Mouse (Mus musculus) CH12.LX (cell line): ENCODE measurements around the gene Adh6b. TPM values are rescaled to one million over a fixed set of nuclear protein-coding genes. Genes with fewer than 3 reads are reported as not detected.

Experiments
- DNase-seq: peaks from one replicate; pipeline ENCODE4 v3.0.0-alpha.2; 2013; ENCODE audit errors: extremely low read depth
- H3K27ac ChIP-seq: 2 replicates; pipeline ENCODE4 v1.5.1; 2012; ENCODE audit warnings: low read depth, mild to moderate bottlenecking, control low read depth, moderate library complexity; ENCODE audit not compliant: insufficient read depth
- H3K27me3 ChIP-seq: replicated peaks from 2 replicates; pipeline ENCODE3; 2012; ENCODE audit warnings: inconsistent platforms
- H3K36me3 ChIP-seq, 2 experiments: replicated peaks in 1 of 2; 2 replicates each; pipeline versions ENCODE3 to v1.6.1; 2012; ENCODE audit warnings: inconsistent platforms in 1 of 2, low read length in 1 of 2, mild to moderate bottlenecking in 1 of 2, mixed read lengths in 1 of 2, moderate library complexity in 1 of 2; ENCODE audit not compliant: control insufficient read depth in 1 of 2, insufficient read depth in 1 of 2
- H3K4me1 ChIP-seq, 2 experiments: 2 replicates each; pipeline ENCODE4 v1.6.1; 2012; ENCODE audit warnings: inconsistent platforms in 1 of 2, moderate library complexity in 1 of 2; ENCODE audit not compliant: insufficient read depth in 2 of 2, control insufficient read depth in 1 of 2
- H3K4me2 ChIP-seq: 2 replicates; pipeline ENCODE4 v1.6.1; 2012; ENCODE audit warnings: low read depth, mild to moderate bottlenecking, control low read depth; ENCODE audit not compliant: poor library complexity, insufficient read depth, severe bottlenecking
- H3K4me3 ChIP-seq, 3 experiments: fragments of 150-350 bp in 1 of 3; sonication (generic) in 1 of 3; replicated peaks in 1 of 3; 2 replicates each; pipeline versions ENCODE3 to v1.5.1; 2011 to 2012; ENCODE audit warnings: low read depth in 2 of 3, low read length in 2 of 3, mild to moderate bottlenecking in 2 of 3, moderate library complexity in 2 of 3, control low read depth in 1 of 3, improper control_type of control experiment in 1 of 3, inconsistent platforms in 1 of 3, mixed read lengths in 1 of 3; ENCODE audit not compliant: poor library complexity in 1 of 3
- H3K79me2 ChIP-seq: replicated peaks from 2 replicates; pipeline ENCODE4 v1.6.1; 2012; ENCODE audit warnings: mild to moderate bottlenecking, moderate library complexity; ENCODE audit not compliant: control insufficient read depth, poor library complexity, insufficient read depth, severe bottlenecking; ENCODE audit errors: extremely low read depth
- H3K9ac ChIP-seq: 2 replicates; pipeline ENCODE4 v1.6.1; 2012; ENCODE audit warnings: low read depth, mild to moderate bottlenecking, control low read depth, moderate library complexity; ENCODE audit not compliant: insufficient read depth
- H3K9me3 ChIP-seq: replicated peaks from 2 replicates; pipeline ENCODE3; 2012; ENCODE audit warnings: low read length, inconsistent platforms, mixed read lengths
- BHLHE40 ChIP-seq: IDR thresholded peaks from 2 replicates; pipeline ENCODE4 v1.6.1; 2011; ENCODE audit warnings: mild to moderate bottlenecking, low read depth, low read length, improper control_type of control experiment
- CTCF ChIP-seq, 2 experiments: IDR thresholded peaks in 1 of 2; conservative IDR thresholded peaks in 1 of 2; 2 replicates each; pipeline ENCODE4 v1.5.1; 2011 to 2012; ENCODE audit warnings: low read depth in 2 of 2, low read length in 2 of 2, improper control_type of control experiment in 1 of 2, inconsistent platforms in 1 of 2, mild to moderate bottlenecking in 1 of 2, moderate library complexity in 1 of 2
- E2F4 ChIP-seq: IDR thresholded peaks from 2 replicates; pipeline ENCODE4 v1.6.1; 2011; ENCODE audit warnings: low read depth, low read length, improper control_type of control experiment; ENCODE audit not compliant: insufficient replicate concordance
- ELF1 ChIP-seq: IDR thresholded peaks from 2 replicates; pipeline ENCODE4 v1.6.1; 2014; ENCODE audit warnings: low read depth, mild to moderate bottlenecking, inconsistent platforms, low read length, improper control_type of control experiment
- EP300 ChIP-seq: IDR thresholded peaks from 2 replicates; pipeline ENCODE4 v1.6.1; 2011; ENCODE audit warnings: low read length, improper control_type of control experiment
- IRF4 ChIP-seq: IDR thresholded peaks from 2 replicates; pipeline ENCODE4 v1.6.1; 2014; ENCODE audit warnings: low read depth, mild to moderate bottlenecking, inconsistent platforms, low read length, improper control_type of control experiment
- JUN ChIP-seq: IDR thresholded peaks from 2 replicates; pipeline ENCODE4 v1.6.1; 2011; ENCODE audit warnings: low read depth, mild to moderate bottlenecking, low read length, improper control_type of control experiment, moderate library complexity; ENCODE audit not compliant: insufficient read depth
- JUND ChIP-seq: conservative IDR thresholded peaks from 2 replicates; pipeline ENCODE4 v1.6.1; 2011; ENCODE audit warnings: low read depth, low read length, improper control_type of control experiment
- MAZ ChIP-seq: IDR thresholded peaks from 2 replicates; pipeline ENCODE4 v1.6.1; 2012; ENCODE audit warnings: low read depth, mild to moderate bottlenecking, inconsistent platforms, low read length, improper control_type of control experiment, moderate library complexity
- MEF2A ChIP-seq: IDR thresholded peaks from 2 replicates; pipeline ENCODE4 v1.6.1; 2014; ENCODE audit warnings: low read depth, mild to moderate bottlenecking, inconsistent platforms, low read length, improper control_type of control experiment, borderline replicate concordance
- MXI1 ChIP-seq: IDR thresholded peaks from 2 replicates; pipeline ENCODE4 v1.6.1; 2011; ENCODE audit warnings: mild to moderate bottlenecking, low read depth, low read length, improper control_type of control experiment
- MYC ChIP-seq: IDR thresholded peaks from 2 replicates; pipeline ENCODE4 v1.6.1; 2011; ENCODE audit warnings: low read depth, mild to moderate bottlenecking, improper control_type of control experiment, low read length
- NRF1 ChIP-seq: IDR thresholded peaks from 2 replicates; pipeline ENCODE4 v1.6.1; 2014; ENCODE audit warnings: low read depth, mild to moderate bottlenecking, inconsistent platforms, low read length, improper control_type of control experiment, moderate library complexity
- PAX5 ChIP-seq: IDR thresholded peaks from 2 replicates; pipeline ENCODE4 v1.6.1; 2012; ENCODE audit warnings: low read length, inconsistent platforms, mixed read lengths
- POLR2A ChIP-seq: IDR thresholded peaks from 2 replicates; pipeline ENCODE4 v1.6.1; 2011; ENCODE audit warnings: low read depth, mild to moderate bottlenecking, improper control_type of control experiment, low read length
- SIN3A ChIP-seq: IDR thresholded peaks from 2 replicates; pipeline ENCODE4 v1.6.1; 2012; ENCODE audit warnings: low read length, improper control_type of control experiment, inconsistent platforms
- SMC3 ChIP-seq: IDR thresholded peaks from 2 replicates; pipeline ENCODE4 v1.6.1; 2011; ENCODE audit warnings: low read depth, low read length, improper control_type of control experiment
- TBP ChIP-seq: conservative IDR thresholded peaks from 2 replicates; pipeline ENCODE4 v1.6.1; 2011; ENCODE audit warnings: low read depth, low read length, improper control_type of control experiment
- UBTF ChIP-seq: IDR thresholded peaks from 2 replicates; pipeline ENCODE4 v1.6.1; 2012; ENCODE audit warnings: low read depth, mild to moderate bottlenecking, inconsistent platforms, low read length, improper control_type of control experiment, moderate library complexity
- USF2 ChIP-seq: conservative IDR thresholded peaks from 2 replicates; pipeline ENCODE4 v1.6.1; 2011; ENCODE audit warnings: low read depth, low read length, improper control_type of control experiment
- ZC3H11A ChIP-seq: IDR thresholded peaks from 2 replicates; pipeline ENCODE4 v1.6.1; 2012; ENCODE audit warnings: low read depth, mild to moderate bottlenecking, inconsistent platforms, low read length, improper control_type of control experiment
- ZKSCAN1 ChIP-seq: IDR thresholded peaks from 2 replicates; pipeline ENCODE4 v1.6.1; 2012; ENCODE audit warnings: low read depth, inconsistent platforms, low read length, improper control_type of control experiment, borderline replicate concordance
- ZMIZ1 ChIP-seq: IDR thresholded peaks from 2 replicates; pipeline ENCODE4 v1.6.1; 2012; ENCODE audit warnings: low read depth, mild to moderate bottlenecking, inconsistent platforms, low read length, improper control_type of control experiment
- dilution Hi-C: fragments of 300-500 bp; cut with MboI; formaldehyde crosslinking; loops from 2 replicates; pipeline ENCODE4 v1.14.3; 2020; ENCODE audit warnings: low sequenced_read_pairs; ENCODE audit not compliant: extremely low pct_unique_long_range_greater_than_20kb, extremely low pct_ligation_motif_present
- in situ Hi-C: fragments of 300-500 bp; cut with MboI; formaldehyde crosslinking; loops from 3 replicates; pipeline ENCODE4 v1.14.3; 2019; ENCODE audit warnings: low sequenced_read_pairs, low pct_ligation_motif_present, low pct_unique_long_range_greater_than_20kb, mixed read lengths
- polyA plus RNA-seq: library from polyadenylated mRNA; unstranded; fragments of >175 nt; gene quantifications from 2 replicates; pipeline ENCODE4 v1.2.1, GENCODE M21; 2012; ENCODE audit warnings: low read depth; ENCODE audit not compliant: insufficient read length
- total RNA-seq, 2 experiments: library from RNA; depleted of rRNA; stranded (reverse); fragments of 300-350 nt in 1 of 2; fragments of >200 nt in 1 of 2; gene quantifications; 2 replicates each; pipeline ENCODE4 v1.2.3; 2012 to 2014

The Adh6b gene
- total and polyA plus RNA-seq, 3 experiments: not detected

DNA sequence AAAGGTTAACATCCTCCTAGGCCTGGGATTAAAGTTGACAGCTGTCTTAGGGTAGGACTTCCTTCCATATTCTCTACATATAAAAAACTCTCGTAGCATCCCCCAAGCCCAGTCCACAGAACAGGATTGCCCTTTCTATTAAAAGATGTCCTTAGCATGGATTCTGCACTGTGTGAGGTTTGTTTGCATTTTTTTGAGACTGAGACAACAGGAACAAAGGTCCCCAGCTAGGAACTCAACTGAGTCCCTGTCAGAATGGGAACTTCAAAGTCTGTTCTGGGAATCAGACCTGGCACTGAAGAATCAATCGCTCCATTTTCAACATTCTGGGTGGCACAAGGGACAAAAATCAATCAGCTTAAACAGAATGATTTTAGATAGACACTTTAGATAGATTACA lies 21.3 kb downstream of the Adh6b start:
- no peak overlapping the region for H3K4me3 ChIP-seq
- no peaks in the 10 kb centered on the region for H3K79me2 ChIP-seq
- H3K27me3 ChIP-seq: no peaks in the 10 kb centered on the region
- dilution Hi-C loops: no loop called here
- no peak for DNase-seq
- TF ChIP-seq TBP: no peak
- no peak for TF ChIP-seq MYC
- no peak for TF ChIP-seq E2F4
- no peak for TF ChIP-seq POLR2A
- no peak for TF ChIP-seq CTCF (conservative IDR thresholded peaks at IDR 0.05 in 1 of 2, IDR thresholded peaks at IDR 0.05 in 1 of 2; ENCODE audit: low read depth in 2 of 2, low read length in 2 of 2)
- TF ChIP-seq, all 38 proteins: peak for 0
- Histone ChIP-seq H3K9me3 (no peaks in the 10 kb centered on the region), H3K9ac (no peak overlapping the region), H3K27ac (no peak overlapping the region), H3K36me3 (no peaks in the 10 kb centered on the region), H3K4me2 (no peak overlapping the region), H3K4me1 (no peaks in the 10 kb centered on the region)
- in situ Hi-C loops: no loop called here

DNA sequence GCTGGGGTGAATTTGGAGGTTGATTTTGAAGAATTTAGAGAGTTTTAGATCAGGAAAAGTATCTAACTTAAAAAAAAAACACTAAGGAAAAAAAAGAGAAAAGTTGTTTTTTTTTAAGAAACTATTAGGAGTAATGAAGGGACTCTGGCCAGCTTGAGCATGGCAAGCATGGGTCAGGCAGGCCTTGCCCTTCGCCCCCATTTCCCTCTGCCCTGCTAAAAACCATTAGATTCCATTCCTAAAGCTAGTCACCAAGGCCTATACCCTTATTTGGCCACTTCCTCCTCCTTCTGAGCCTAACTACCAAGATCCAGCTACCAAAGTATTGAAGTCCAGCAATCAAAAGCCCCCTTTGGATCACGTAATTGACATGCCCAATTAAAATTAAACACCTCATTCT lies 24.6 kb downstream of the Adh6b start:
- in situ Hi-C loops: no loop called here
- TF ChIP-seq NRF1: no peak
- TF ChIP-seq SMC3: no peak
- no peak for TF ChIP-seq PAX5
- TF ChIP-seq MEF2A: no peak
- no peak for TF ChIP-seq USF2
- no peak for TF ChIP-seq SIN3A
- TF ChIP-seq IRF4: no peak
- TF ChIP-seq ELF1: no peak
- TF ChIP-seq EP300: no peak
- no peak for TF ChIP-seq ZKSCAN1
- no peak for TF ChIP-seq JUN
- TF ChIP-seq JUND: no peak
- no peak for TF ChIP-seq ZMIZ1
- TF ChIP-seq E2F4: no peak
- no peak for TF ChIP-seq ZC3H11A
- no peak for TF ChIP-seq MAZ
- TF ChIP-seq BHLHE40: no peak
- no peak for TF ChIP-seq MXI1
- TF ChIP-seq UBTF: no peak
- TF ChIP-seq, all 38 proteins: peak for 0
- dilution Hi-C loops: no loop called here
- no peak for DNase-seq
- H3K4me2 ChIP-seq: no peak overlapping the region
- H3K27ac ChIP-seq: no peak overlapping the region
- no peaks in the 10 kb centered on the region for H3K9me3 ChIP-seq
- H3K4me1 ChIP-seq: no peaks in the 10 kb centered on the region
- no peak overlapping the region for H3K4me3 ChIP-seq
- H3K36me3 ChIP-seq: no peaks in the 10 kb centered on the region
- H3K9ac ChIP-seq: no peak overlapping the region
- no peaks in the 10 kb centered on the region for H3K27me3 ChIP-seq
- no peaks in the 10 kb centered on the region for H3K79me2 ChIP-seq
